Mouse (Mus musculus): ENCODE measurements around the gene Ndufs1. TPM values are rescaled to one million over a fixed set of nuclear protein-coding genes. Genes with fewer than 3 reads are reported as not detected.

Gene Ndufs1
- 74.2 TPM for total RNA-seq (2023)

GRCm38 (mm10) chr1:63176604-63177421 is at the start of gene Ndufs1, which contains the start of gene Eef1b2:
Ndufs1 (minus strand) TSS chr1:63176833.
Eef1b2 (plus strand) TSS chr1:63176825.

GRCm38 (mm10) chr1:63214271-63214558 is 37.6 kb upstream of the Ndufs1 start, which contains the start of gene Gpr1:
Gpr1 (minus strand) TSS chr1:63214543.

DNA sequence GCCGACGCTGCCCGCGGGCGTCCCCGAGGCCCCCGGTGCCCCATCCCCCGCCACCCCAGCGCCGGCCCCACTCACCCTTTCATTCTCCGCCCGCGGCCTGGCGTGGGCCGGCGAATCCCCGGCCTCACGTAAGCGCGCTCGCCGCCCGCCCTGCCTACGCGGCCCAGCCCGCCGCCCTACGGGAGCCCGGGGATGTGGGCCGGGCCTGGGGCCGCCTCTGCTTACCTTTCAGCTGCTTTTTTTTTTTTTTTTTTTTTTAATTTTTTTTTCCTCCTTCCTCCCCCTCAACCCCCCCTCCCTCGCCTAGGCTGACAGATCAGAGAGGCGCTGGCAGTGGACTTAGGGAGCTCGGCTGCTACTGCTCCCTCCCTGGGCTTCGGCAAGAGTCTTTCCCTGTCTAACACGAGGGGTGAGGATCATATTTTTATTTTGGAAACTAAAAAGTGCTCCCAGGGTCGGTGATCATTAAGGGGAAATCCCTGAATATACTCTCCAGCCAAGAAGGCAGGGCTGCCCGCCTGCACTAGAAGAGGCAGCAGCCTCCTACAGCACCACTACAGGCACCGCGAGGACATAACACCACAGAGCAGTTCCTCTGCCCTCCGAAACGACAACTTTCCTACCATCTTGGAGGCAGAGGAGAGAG is 62.4 kb downstream of the Ndufs1 start, which contains the start of gene Ino80d:
Gene Ino80d (minus strand): TSS at position 532 of the 646 bp plus-strand sequence.

Other genes starting within 250 kb of the Ndufs1 start
- gene Ino80d, start 62.2 kb downstream of the Ndufs1 start, total RNA-seq (2023): 76.3 TPM
- 1,689 TPM for gene Eef1b2, start within 50 bp of the Ndufs1 start, total RNA-seq (2023)
- not detected for gene Gpr1, start 37.7 kb upstream of the Ndufs1 start, total RNA-seq (2023)
- not detected for gene Zdbf2, start 96.4 kb upstream of the Ndufs1 start, total RNA-seq (2023)